Mouse (Mus musculus) heart, embryonic 14.5 days (tissue): ENCODE results near the gene Bglap2. TPM values are rescaled to one million over a fixed set of nuclear protein-coding genes. Genes with fewer than 3 reads are reported as not detected.

ENCODE experiments used
- ATAC-seq: fragments of 200-750 bp; cut with Nextera tagmentation; 2 replicates; pipeline ENCODE4 v1.8.0; 2017; ENCODE audit warnings: low read depth, moderate TSS enrichment; ENCODE audit not compliant: insufficient number of reproducible peaks, insufficient read depth, low FRiP score
- H3K27ac ChIP-seq, 2 experiments: fragments of 200-500 bp in 1 of 2; fragments of 300-500 bp in 1 of 2; sonication (generic) in 1 of 2; replicated peaks in 1 of 2; 2 replicates each; pipeline ENCODE4 v1.5.1; 2012 to 2014; ENCODE audit warnings: low read depth in 2 of 2, low read length in 2 of 2, control low read depth in 1 of 2, mild to moderate bottlenecking in 1 of 2, mixed read lengths in 1 of 2; ENCODE audit not compliant: control insufficient read depth in 1 of 2, insufficient read depth in 1 of 2
- H3K27me3 ChIP-seq: fragments of 300-500 bp; sonication (generic); 2 replicates; pipeline ENCODE4 v1.6.1; 2014; ENCODE audit warnings: mild to moderate bottlenecking, low read length, control low read depth; ENCODE audit not compliant: control insufficient read depth, insufficient read depth
- H3K36me3 ChIP-seq: fragments of 300-500 bp; sonication (generic); 2 replicates; pipeline ENCODE4 v1.6.1; 2014; ENCODE audit warnings: mild to moderate bottlenecking, control low read depth, low read length, mixed read lengths; ENCODE audit not compliant: control insufficient read depth, insufficient read depth
- H3K4me1 ChIP-seq, 2 experiments: fragments of 200-500 bp in 1 of 2; fragments of 300-500 bp in 1 of 2; sonication (generic) in 1 of 2; 2 replicates each; pipeline ENCODE4 v1.6.1; 2012 to 2014; ENCODE audit warnings: low read length in 2 of 2, control low read depth in 1 of 2, mixed read lengths in 1 of 2; ENCODE audit not compliant: control insufficient read depth in 2 of 2, insufficient read depth in 2 of 2
- H3K4me2 ChIP-seq: fragments of 300-500 bp; sonication (generic); 2 replicates; pipeline ENCODE4 v1.6.1; 2014; ENCODE audit warnings: mild to moderate bottlenecking, low read length
- H3K4me3 ChIP-seq, 2 experiments: fragments of 200-500 bp in 1 of 2; fragments of 300-500 bp in 1 of 2; sonication (generic) in 1 of 2; 2 replicates each; pipeline ENCODE4 v1.5.1; 2012 to 2014; ENCODE audit warnings: low read length in 2 of 2, mild to moderate bottlenecking in 2 of 2, control low read depth in 1 of 2, low read depth in 1 of 2, moderate library complexity in 1 of 2; ENCODE audit not compliant: control insufficient read depth in 1 of 2, insufficient read depth in 1 of 2
- H3K9ac ChIP-seq: fragments of 300-500 bp; sonication (generic); 2 replicates; pipeline ENCODE4 v1.6.1; 2014; ENCODE audit warnings: mild to moderate bottlenecking, low read length
- H3K9me3 ChIP-seq: fragments of 300-500 bp; sonication (generic); 2 replicates; pipeline ENCODE4 v1.6.1; 2016; ENCODE audit warnings: low read length, control low read depth; ENCODE audit not compliant: control insufficient read depth
- WGBS: fragments of 180-500 bp; shearing (Covaris S2); extraction: QIAGEN DNeasy Blood & Tissue Kit; methylation state at CpG from one replicate; pipeline ENCODE4 v1.1.7; 2014; 5-methylcytosine and 5-hydroxymethylcytosine counted together
- polyA plus RNA-seq: library from polyadenylated mRNA; unstranded; fragments of >200 nt; fragmentation: Nextera tagmentation; extraction: Ambion mirVana; gene quantifications from 2 replicates; pipeline ENCODE4 v1.2.1, GENCODE M21; 2014

Bglap2 gene
- polyA plus RNA-seq, 1 experiment from 2014 or later = not detected

DNA sequence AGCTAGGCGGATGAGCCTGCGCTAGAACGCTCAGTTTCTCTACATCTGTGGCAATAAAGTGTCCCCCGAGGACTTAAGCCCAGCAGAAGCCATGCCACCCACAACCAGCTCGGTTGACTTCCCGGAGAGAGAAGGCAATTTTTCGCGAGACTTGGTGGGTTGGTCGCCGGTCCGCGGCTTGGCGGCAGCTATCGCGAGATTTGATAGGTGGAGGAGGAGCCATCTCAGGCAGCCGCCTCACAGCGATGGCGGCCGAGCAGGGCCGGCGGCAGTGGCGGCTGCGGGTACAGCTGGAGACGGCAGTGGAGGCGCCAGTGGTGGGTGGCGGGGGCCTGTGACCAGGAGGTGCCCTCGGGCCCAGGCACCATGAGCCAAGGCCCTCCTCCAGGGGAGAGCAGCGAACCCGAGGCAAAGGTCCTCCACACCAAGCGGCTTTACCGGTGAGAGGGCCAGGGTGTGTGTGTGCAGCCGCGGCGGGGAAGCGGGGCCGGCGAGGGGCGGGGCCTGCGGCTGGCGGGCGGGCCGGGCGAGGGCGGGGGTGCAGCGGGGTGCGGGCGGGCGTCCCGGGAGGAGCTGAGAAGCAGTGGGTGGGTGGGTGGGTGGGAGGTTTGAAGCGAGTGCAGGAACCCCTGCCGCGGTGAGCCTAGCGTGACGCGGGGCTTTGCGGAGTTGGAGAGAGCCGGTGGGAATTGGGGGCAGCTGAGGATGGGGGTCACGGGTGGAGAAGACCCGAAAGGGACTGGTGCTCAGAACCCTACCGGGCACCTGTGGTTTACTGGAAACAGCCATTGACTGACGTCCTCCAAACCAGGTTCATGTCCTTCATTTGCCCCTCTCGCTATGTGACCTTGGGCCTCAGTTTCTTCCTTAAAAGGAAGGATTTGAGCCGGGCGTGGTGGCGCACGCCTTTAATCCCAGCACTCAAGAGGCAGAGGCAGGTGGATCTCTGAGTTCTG lies 42.2 kb downstream of the Bglap2 start, which contains the start of the genes Tmem79 and Smg5:
Tmem79 (minus strand) TSS at position 91 of the 956 bp plus-strand sequence.
Smg5 (plus strand) TSS at position 203 of the 956 bp plus-strand sequence.
- Histone ChIP-seq H3K27me3 (no peaks in the 10 kb centered on the region), H3K9me3 (no peaks in the 10 kb centered on the region), H3K9ac (peak within 1 kb of the TSS; percentile 93), H3K36me3 (peaks cover 8% of the 10 kb centered on the region), H3K4me2 (peak within 1 kb of the TSS; percentile 87), H3K4me3 (peak within 1 kb of the TSS; percentile 82 to 93), H3K4me1 (peaks cover 11 to 26% of the 10 kb centered on the region in 2 experiments), H3K27ac (peak within 1 kb of the TSS; percentile 96 to 97)
- WGBS = under 1% methylated on average over 57 of the region's 66 CpGs
- peak; percentile 88 for ATAC-seq

DNA sequence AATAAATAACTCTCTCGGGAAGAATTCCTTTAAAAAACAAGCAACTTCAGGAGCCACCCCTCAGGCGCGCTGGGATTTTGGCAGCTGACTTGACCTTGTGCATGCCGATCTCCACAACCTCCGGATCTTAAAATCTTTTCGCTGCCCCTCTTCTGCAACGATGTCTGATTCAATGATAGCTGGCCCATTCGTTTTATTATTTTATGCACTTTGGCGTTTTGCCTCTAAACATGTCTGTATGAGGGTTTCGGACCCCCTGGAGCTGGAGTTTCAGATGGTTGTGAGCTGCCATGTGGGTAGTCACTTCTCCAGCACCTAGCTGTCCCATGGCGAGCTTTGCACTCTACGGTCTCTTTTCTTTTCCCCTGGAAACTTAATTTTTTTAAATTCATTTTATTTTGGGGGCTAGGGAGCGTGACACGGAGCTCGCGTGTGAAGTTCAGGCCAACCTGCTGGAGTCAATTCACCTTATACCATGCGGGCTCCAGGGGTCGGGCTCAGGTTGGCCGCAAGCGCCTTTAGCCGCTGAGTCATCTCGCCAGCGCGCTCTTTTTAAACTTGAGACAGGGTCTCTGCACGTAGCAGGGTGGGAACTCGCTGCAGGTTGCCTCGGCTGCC lies 43.0 kb downstream of the Bglap2 start:
- no peaks in the 10 kb centered on the region for H3K9me3 ChIP-seq
- under 1% methylated on average over 27 of the region's 27 CpGs for WGBS
- H3K9ac ChIP-seq = peak overlapping the region; percentile 93
- H3K4me2 ChIP-seq = peak overlapping the region; percentile 87
- peak overlapping the region; percentile 82 to 93 for H3K4me3 ChIP-seq
- peaks cover under 1% of the 10 kb centered on the region; the same call in 1 of the 2 replicates for H3K36me3 ChIP-seq
- H3K4me1 ChIP-seq = peaks cover 11 to 26% of the 10 kb centered on the region in 2 experiments
- no peaks in the 10 kb centered on the region for H3K27me3 ChIP-seq
- peak overlapping the region; percentile 96 to 97 for H3K27ac ChIP-seq
- peak; percentile 37 for ATAC-seq

DNA sequence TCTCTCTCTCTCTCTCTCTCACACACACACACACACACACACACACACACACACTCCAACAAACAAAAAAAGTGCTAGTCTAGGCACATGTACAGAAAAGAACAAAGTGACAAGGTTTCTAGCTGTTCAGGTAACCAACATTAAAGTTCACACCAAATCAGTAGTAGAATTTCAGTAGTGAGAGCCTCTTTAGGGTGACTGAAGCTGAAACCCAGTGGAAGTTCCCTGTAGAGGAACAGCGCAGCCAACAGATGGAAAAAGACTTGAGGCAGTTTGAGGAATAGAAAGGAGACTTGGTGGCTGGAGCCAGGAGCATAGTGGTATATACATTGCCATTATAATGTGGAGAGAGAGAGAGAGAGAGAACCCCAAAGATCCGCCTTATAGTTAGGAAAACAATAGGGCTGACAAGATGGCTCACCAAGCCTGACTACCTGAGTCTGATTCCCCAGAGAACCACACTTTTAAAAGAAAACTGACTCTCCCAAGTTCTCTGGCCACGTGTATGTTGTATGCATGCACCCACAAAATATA lies 43.5 kb downstream of the Bglap2 start:
- Histone ChIP-seq H3K36me3 (no peaks in the 10 kb centered on the region), H3K4me2 (peak overlapping the region; percentile 87), H3K4me1 (peaks cover 11 to 26% of the 10 kb centered on the region in 2 experiments), H3K4me3 (peak overlapping the region; percentile 82 to 93), H3K27me3 (no peaks in the 10 kb centered on the region), H3K9me3 (no peaks in the 10 kb centered on the region), H3K9ac (peak overlapping the region; percentile 93), H3K27ac (peak overlapping the region; percentile 96 to 97; a peak in 3 of 4 replicates)
- 36% methylated on average over 3 of the region's 3 CpGs for WGBS
- ATAC-seq = no peak

DNA sequence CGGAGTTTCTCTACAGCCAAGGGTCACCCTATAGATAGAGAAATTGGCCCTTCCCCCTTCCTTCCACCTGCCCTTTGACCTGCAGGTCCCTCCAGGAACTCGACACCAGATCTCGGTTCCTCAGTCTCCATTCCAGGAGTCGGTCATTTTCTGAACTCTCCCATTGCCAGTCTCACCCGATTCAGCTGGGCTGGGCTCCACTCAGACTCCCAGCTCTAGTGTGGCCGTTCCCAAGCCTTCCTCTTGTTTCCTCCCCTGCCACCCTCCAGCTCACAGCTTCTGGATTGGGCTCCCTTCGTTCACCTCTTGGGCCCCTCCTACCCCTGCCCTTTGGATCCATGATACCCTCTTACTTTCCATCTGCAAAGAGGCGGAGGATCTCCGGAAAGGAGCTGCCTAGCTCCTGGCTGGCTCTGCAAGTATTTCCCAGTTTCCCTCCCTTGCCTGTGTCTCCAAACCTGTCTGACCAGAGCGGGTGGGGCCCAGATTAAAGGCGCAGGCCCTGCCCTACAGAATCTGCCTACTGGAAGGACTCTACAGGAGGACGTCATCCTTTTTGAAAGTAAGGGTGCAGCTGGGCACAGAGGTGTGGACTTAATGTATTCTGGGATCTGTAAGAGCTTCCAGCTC lies 44.4 kb downstream of the Bglap2 start:
- Histone ChIP-seq H3K27me3 (no peaks in the 10 kb centered on the region), H3K4me2 (no peak overlapping the region), H3K4me1 (peaks cover 11 to 24% of the 10 kb centered on the region in 2 experiments), H3K27ac (no peak overlapping the region), H3K9me3 (no peaks in the 10 kb centered on the region), H3K36me3 (peaks cover 6% of the 10 kb centered on the region), H3K4me3 (no peak overlapping the region), H3K9ac (no peak overlapping the region)
- WGBS = 50% methylated on average over 12 of the region's 12 CpGs
- ATAC-seq = no peak

DNA sequence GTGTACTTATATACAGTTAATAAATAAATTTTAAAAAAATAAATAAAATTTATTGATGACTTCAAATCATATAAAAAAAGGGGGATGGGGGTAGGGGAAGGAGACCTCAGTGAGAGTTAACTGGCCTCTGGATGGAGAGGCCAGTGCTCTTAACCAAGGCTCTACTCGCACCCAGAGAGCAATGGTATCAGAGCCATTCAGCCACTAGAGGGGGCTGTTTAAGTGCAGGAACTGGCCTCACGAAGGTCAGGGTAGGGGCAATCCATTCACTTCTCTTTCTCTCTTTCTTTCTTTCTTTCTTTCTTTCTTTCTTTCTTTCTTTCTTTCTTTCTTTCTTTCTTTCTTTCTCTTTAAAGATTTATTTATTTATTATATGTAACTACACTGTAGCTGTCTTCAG lies 47.2 kb downstream of the Bglap2 start:
- Histone ChIP-seq H3K27ac (no peak overlapping the region), H3K9me3 (no peaks in the 10 kb centered on the region), H3K9ac (no peak overlapping the region), H3K27me3 (no peaks in the 10 kb centered on the region), H3K36me3 (peaks cover 33% of the 10 kb centered on the region), H3K4me1 (peaks cover 4 to 6% of the 10 kb centered on the region in 2 experiments; a peak in 3 of 4 replicates), H3K4me3 (no peak overlapping the region), H3K4me2 (no peak overlapping the region)
- WGBS = 27% methylated on average over 2 of the region's 2 CpGs
- no peak for ATAC-seq

DNA sequence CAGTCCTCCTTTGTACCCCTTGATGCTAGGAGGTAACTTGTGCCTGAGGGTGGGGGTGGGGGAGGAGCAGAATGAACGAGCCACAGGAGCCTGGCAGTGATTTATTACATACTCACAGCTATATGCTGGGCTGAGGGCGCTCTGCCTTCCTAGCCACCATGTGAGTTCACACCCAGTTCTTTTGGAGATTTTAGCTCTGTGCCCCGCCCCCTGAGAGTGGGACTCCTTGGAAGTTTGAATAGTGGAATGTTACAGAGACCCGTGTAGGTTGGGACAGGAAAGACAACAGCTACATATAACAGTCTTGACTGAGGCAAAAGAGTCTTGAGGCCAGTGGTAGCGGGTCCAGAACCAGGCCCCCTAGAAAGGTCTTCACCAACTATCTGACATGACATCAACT lies 49.5 kb downstream of the Bglap2 start:
- no peak for ATAC-seq
- Histone ChIP-seq H3K9me3 (no peaks in the 10 kb centered on the region), H3K4me3 (no peak overlapping the region), H3K9ac (no peak overlapping the region), H3K27me3 (no peaks in the 10 kb centered on the region), H3K36me3 (peaks cover 35% of the 10 kb centered on the region), H3K27ac (no peak overlapping the region), H3K4me2 (no peak overlapping the region), H3K4me1 (peaks cover 5 to 14% of the 10 kb centered on the region in 2 experiments; a peak in 3 of 4 replicates)
- WGBS = 77% methylated on average over 5 of the region's 5 CpGs
